Mouse (Mus musculus) liver, embryonic 14.5 days (tissue): ENCODE data around the gene Gm11213.

Experiments used
- CTCF ChIP-seq: IDR thresholded peaks from 2 replicates; pipeline ENCODE4 v1.5.1; 2016; ENCODE audit warnings: antibody characterized with exemption, low read depth, control low read depth
- EP300 ChIP-seq: IDR thresholded peaks from 2 replicates; pipeline ENCODE4 v1.6.1; 2016; ENCODE audit warnings: antibody characterized with exemption, low read depth

DNA sequence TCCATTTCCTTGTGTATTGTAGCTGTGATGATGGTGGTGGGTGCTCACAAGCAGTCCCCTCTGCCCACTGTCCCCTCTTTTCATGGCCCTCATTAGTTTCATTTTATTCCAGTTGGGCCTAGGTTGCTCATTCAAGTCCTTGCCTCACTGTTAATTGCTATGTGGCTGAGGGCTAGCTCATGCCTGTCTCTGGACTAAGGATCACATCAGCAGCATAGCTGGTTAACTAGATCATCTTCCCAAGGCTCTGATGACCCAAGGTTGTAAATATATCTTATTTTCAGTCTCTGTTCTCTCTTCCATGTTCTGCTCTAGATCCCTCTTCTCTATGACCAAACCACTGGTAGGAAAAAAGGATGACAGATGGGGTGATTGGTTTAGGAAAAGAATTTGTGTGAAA, 3.8 kb downstream of the Gm11213 start:
- no peak for TF ChIP-seq CTCF
- no peak for TF ChIP-seq EP300
